Mouse (Mus musculus) midbrain, embryonic 13.5 days (tissue): ENCODE measurements at regions not wholly inside any gene's neighbourhood (a gene's known extent, or its start where the extent isn't known, plus 50 kb on each side); places are given as distances from the start of the nearest gene placed in this dataset.

Source experiments
- ATAC-seq: fragments of 200-750 bp; cut with Nextera tagmentation; 2 replicates; pipeline ENCODE4 v1.8.0; 2017; ENCODE audit warnings: mild to moderate bottlenecking, moderate TSS enrichment, moderate library complexity
- H3K27ac ChIP-seq: fragments of 300-500 bp; sonication (generic); 2 replicates; pipeline ENCODE4 v1.5.1; 2015; ENCODE audit warnings: inconsistent platforms, mild to moderate bottlenecking, moderate library complexity
- H3K27me3 ChIP-seq: fragments of 300-500 bp; sonication (generic); 2 replicates; pipeline ENCODE4 v1.6.1; 2015; ENCODE audit warnings: mild to moderate bottlenecking, inconsistent platforms
- H3K36me3 ChIP-seq: fragments of 300-500 bp; sonication (generic); 2 replicates; pipeline ENCODE4 v1.6.1; 2015; ENCODE audit warnings: mild to moderate bottlenecking, inconsistent platforms
- H3K4me1 ChIP-seq: fragments of 300-500 bp; sonication (generic); replicated peaks from 2 replicates; pipeline ENCODE4 v1.6.1; 2015; ENCODE audit warnings: inconsistent platforms
- H3K4me2 ChIP-seq: fragments of 300-500 bp; sonication (generic); replicated peaks from 2 replicates; pipeline ENCODE4 v1.6.1; 2015; ENCODE audit warnings: moderate library complexity, mild to moderate bottlenecking, inconsistent platforms
- H3K4me3 ChIP-seq: fragments of 300-500 bp; sonication (generic); replicated peaks from 2 replicates; pipeline ENCODE4 v1.5.1; 2015; ENCODE audit warnings: mild to moderate bottlenecking, inconsistent platforms
- H3K9ac ChIP-seq: fragments of 300-500 bp; sonication (generic); replicated peaks from 2 replicates; pipeline ENCODE4 v1.6.1; 2015; ENCODE audit warnings: mild to moderate bottlenecking, inconsistent platforms
- H3K9me3 ChIP-seq: fragments of 300-500 bp; sonication (generic); 2 replicates; pipeline ENCODE4 v1.6.1; 2016; ENCODE audit warnings: mild to moderate bottlenecking, inconsistent platforms
- WGBS: fragments of 180-500 bp; shearing (Covaris S2); methylation state at CpG from one replicate; pipeline ENCODE4 v1.1.7; 2015; 5-methylcytosine and 5-hydroxymethylcytosine counted together

DNA sequence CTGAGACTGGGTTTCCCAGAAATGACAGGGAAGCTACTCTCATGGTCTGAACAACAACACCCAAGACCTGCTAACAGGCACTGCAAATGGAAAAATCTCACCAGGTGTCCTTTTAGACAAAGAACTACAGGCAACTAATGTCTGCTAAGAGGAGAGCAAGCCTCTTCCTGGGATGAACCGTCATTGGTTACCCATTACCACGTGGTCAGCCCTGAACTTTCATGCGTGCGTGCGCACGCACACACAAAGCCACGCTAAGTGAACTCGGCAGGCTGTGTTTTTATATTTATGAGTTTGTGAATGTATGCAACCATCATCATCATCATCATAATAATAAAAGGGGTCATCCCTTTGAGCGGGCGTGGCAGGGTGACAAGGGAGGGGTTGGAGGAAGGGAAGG lies 315.0 kb upstream of the Tbx3 start:
- WGBS = 95% methylated on average over 10 of the region's 10 CpGs
- H3K4me2 ChIP-seq = no peak overlapping the region
- H3K4me3 ChIP-seq = no peak overlapping the region
- H3K36me3 ChIP-seq = no peaks in the 10 kb centered on the region
- ATAC-seq = no peak
- no peaks in the 10 kb centered on the region for H3K27me3 ChIP-seq
- H3K9ac ChIP-seq = no peak overlapping the region
- no peak overlapping the region for H3K27ac ChIP-seq
- no peaks in the 10 kb centered on the region for H3K4me1 ChIP-seq
- H3K9me3 ChIP-seq = no peaks in the 10 kb centered on the region

DNA sequence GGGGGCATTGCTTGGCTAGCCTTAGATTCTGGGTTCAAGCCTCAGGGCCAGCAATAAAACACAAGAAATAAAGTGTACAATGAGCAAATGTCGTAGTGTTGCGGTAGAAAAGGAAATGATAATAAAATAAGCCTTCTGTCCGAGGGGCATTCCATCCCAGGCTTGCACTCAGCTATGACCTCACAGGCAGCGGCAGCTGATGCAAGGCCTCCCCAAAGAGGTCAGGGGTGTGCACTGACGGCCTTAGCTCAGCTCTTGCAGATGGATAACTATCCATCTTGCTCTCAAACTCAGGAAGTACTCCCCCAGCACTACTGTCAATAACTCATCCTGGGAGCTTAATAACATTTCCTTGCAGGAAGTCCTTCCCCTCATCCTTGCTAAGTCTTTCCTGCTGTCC lies 314.4 kb upstream of the Tbx3 start:
- H3K27ac ChIP-seq = no peak overlapping the region
- whole genome bisulfite sequencing = 84% methylated on average over 5 of the region's 5 CpGs
- no peaks in the 10 kb centered on the region for H3K4me1 ChIP-seq
- no peaks in the 10 kb centered on the region for H3K9me3 ChIP-seq
- H3K4me2 ChIP-seq = no peak overlapping the region
- no peak overlapping the region for H3K4me3 ChIP-seq
- H3K36me3 ChIP-seq = no peaks in the 10 kb centered on the region
- H3K27me3 ChIP-seq = no peaks in the 10 kb centered on the region
- H3K9ac ChIP-seq = no peak overlapping the region
- no peak for ATAC-seq

DNA sequence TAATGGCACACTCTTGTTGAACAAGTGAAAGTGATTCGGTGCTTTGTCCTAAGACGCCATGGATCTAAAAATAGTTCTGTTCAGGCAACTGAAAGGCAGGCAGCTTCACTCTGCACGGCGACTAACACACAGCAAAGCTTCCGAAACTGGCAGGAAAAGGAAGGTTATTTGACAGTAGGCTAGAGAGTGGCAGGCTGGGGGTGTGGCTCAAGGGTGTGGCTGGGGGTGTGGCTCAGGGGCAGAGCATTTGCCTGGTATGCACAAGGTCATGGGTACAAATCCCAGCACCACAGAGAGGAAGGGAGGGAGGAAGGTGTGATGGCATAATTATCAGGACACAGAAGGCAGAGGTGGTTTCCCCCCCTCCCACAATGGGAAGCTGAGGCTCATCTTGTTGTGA lies 310.8 kb upstream of the Tbx3 start:
- H3K9me3 ChIP-seq = no peaks in the 10 kb centered on the region
- H3K36me3 ChIP-seq = no peaks in the 10 kb centered on the region
- H3K4me3 ChIP-seq = no peak overlapping the region
- H3K27ac ChIP-seq = no peak overlapping the region
- WGBS = 72% methylated on average over 5 of the region's 5 CpGs
- H3K9ac ChIP-seq = no peak overlapping the region
- no peak overlapping the region for H3K4me2 ChIP-seq
- no peaks in the 10 kb centered on the region for H3K4me1 ChIP-seq
- H3K27me3 ChIP-seq = no peaks in the 10 kb centered on the region; the same call in 1 of the 2 replicates
- no peak for ATAC-seq

DNA sequence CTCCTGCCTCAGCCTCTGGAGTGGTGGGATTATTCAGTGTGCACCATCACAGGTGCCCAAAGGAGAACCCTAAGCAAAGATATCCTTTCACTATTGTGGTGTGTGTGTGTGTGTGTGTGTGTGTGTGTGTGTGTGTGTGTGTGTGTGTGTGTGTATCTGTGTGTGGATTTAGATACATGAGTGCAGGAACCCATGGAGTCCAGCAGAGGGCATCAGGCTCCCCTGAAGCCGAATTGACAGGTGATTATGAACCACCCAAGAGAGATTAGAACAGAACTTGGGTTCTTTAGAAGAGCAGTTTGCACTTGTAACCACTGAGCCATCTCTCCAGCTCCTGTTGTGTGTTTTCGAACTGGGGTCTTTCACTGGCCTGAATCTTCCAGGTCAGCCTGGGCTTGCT lies 310.1 kb upstream of the Tbx3 start:
- Histone ChIP-seq H3K9me3 (no peaks in the 10 kb centered on the region), H3K4me3 (no peak overlapping the region), H3K27me3 (no peaks in the 10 kb centered on the region; the same call in 1 of the 2 replicates), H3K36me3 (no peaks in the 10 kb centered on the region), H3K4me1 (no peaks in the 10 kb centered on the region), H3K27ac (no peak overlapping the region), H3K4me2 (no peak overlapping the region), H3K9ac (no peak overlapping the region)
- ATAC-seq = no peak
- WGBS = 87% methylated on average over 2 of the region's 2 CpGs

DNA sequence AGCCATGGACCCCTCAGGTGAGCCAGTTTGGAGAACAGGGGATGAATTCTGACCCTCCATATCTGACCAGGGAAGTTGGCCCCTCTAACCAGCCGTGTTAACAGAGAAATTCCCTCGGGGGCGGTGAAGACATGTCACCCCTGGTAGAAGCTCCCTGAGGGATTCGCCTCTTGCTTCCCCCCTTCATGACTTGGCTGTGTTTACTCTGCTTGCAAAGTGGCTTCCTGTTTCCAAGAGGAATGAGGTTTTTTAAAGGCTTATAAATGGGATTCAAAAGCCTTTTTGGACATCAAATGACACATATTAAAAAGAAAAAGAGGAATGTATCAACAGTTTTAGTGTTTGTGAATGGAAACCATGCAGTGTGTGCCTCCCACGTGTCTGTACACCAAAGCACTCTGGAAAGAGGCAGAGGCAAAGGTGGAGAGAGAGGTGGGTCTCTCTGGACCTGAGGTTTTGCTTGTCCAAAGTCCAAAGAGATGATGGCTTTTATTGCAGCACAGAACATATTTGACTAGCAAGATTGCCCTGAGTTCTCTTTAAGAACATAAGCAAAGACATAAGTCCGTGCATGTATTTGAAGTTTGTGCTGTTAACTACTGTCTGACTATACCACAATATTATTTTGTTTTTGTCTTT lies 308.9 kb upstream of the Tbx3 start:
- Histone ChIP-seq H3K27me3 (no peaks in the 10 kb centered on the region; the same call in 1 of the 2 replicates), H3K4me1 (no peaks in the 10 kb centered on the region), H3K4me2 (no peak overlapping the region), H3K4me3 (no peak overlapping the region), H3K9me3 (no peaks in the 10 kb centered on the region), H3K9ac (no peak overlapping the region), H3K36me3 (no peaks in the 10 kb centered on the region), H3K27ac (no peak overlapping the region)
- WGBS = 84% methylated on average over 6 of the region's 6 CpGs
- ATAC-seq = no peak

DNA sequence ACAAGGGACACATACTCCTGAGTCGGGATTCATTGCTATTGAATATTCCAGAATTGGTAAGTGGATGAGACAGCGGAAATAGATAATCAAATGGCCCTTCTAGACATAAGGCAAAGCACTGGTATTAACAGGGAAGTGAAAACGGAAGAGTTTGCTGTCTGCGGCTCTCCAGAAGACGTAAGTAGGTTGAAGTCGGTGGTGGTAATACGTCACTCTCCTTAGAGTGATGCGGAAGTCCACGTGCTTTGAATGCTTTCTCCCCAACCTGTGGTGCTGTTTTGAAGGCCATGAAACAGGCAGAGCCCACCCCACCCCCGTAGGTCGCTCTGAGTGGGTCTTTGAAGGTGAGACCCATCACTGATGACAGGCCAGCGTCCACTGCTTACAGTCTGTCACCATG lies 308.0 kb upstream of the Tbx3 start:
- no peaks in the 10 kb centered on the region for H3K9me3 ChIP-seq
- H3K4me1 ChIP-seq = no peaks in the 10 kb centered on the region
- H3K36me3 ChIP-seq = no peaks in the 10 kb centered on the region
- H3K9ac ChIP-seq = no peak overlapping the region
- H3K27ac ChIP-seq = no peak overlapping the region
- H3K27me3 ChIP-seq = no peaks in the 10 kb centered on the region; the same call in 1 of the 2 replicates
- WGBS = 83% methylated on average over 12 of the region's 12 CpGs
- ATAC-seq = no peak
- no peak overlapping the region for H3K4me2 ChIP-seq
- H3K4me3 ChIP-seq = no peak overlapping the region

DNA sequence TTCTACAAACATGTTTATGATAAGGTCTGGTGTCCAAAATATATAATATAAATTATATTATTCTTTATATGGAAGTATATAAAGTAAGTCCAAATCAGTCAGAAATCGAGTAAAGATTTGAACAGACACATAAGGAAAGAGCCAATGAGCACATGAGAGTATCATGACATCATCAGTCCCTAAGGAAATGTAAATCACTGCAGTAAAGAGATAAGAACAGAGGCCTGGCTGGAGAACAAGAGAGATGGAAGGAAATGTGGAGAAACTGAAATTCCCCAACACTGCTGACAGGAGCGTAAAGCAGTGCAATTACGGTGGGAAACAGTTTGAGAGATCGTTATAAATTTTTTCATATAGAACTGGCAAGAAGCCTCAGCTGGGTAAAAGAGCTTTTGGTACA lies 306.2 kb upstream of the Tbx3 start:
- H3K9me3 ChIP-seq = no peaks in the 10 kb centered on the region
- WGBS = 71% methylated on average over 4 of the region's 4 CpGs
- no peak overlapping the region for H3K9ac ChIP-seq
- no peak for ATAC-seq
- H3K27ac ChIP-seq = 0 out of 2 replicates have a peak overlapping the region, but pooled peaks have one; percentile 47
- no peak overlapping the region for H3K4me2 ChIP-seq
- no peak overlapping the region for H3K4me3 ChIP-seq
- peaks cover 12% of the 10 kb centered on the region for H3K27me3 ChIP-seq
- H3K36me3 ChIP-seq = no peaks in the 10 kb centered on the region
- no peaks in the 10 kb centered on the region for H3K4me1 ChIP-seq

DNA sequence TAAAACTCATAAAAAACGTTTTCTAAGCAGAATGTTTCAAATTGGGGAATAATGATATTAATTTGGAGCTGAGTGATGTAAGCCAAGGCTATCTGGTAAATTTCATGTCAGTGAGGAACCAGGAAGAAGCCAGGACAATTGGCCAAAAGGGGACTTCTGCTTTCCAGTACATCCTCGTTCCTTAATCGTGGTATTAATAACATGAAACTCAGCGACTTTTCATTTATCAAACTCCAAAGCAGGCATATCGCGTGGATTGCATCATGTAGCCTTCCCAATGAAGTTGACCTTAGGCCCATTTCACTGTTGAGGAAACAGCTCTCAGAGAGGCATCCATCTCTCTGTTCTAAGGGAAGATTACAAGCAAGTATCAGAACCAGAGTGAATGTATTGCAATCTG lies 305.3 kb upstream of the Tbx3 start:
- H3K4me1 ChIP-seq = no peaks in the 10 kb centered on the region
- H3K27ac ChIP-seq = no peak overlapping the region
- H3K9ac ChIP-seq = no peak overlapping the region
- 86% methylated on average over 6 of the region's 6 CpGs for WGBS
- H3K4me2 ChIP-seq = no peak overlapping the region
- no peaks in the 10 kb centered on the region for H3K9me3 ChIP-seq
- no peak overlapping the region for H3K4me3 ChIP-seq
- H3K27me3 ChIP-seq = peaks cover 20% of the 10 kb centered on the region
- no peaks in the 10 kb centered on the region for H3K36me3 ChIP-seq
- no peak for ATAC-seq

DNA sequence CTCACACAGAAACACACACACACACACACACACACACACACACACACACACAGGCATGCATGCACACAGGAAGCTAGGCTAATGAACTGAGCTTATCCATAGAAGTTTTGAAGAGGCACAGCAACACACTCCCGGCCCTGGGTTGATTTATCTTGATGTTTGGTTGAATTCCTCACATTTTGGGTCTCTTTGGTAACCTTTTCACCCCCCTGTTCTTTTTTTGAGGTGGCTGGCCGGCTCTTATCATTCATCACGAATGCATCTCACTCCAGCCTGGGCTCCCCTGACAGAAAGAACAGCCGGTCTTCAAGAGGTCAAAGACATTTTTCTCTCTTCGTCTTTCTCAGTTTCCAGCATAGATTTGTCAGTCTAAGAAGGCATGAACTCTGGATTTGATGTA lies 304.2 kb upstream of the Tbx3 start:
- peaks cover 30% of the 10 kb centered on the region for H3K27me3 ChIP-seq
- no peak overlapping the region for H3K27ac ChIP-seq
- no peaks in the 10 kb centered on the region for H3K36me3 ChIP-seq
- no peak overlapping the region for H3K4me2 ChIP-seq
- no peak overlapping the region for H3K4me3 ChIP-seq
- peaks cover 9% of the 10 kb centered on the region for H3K4me1 ChIP-seq
- H3K9ac ChIP-seq = no peak overlapping the region
- 59% methylated on average over 5 of the region's 5 CpGs for WGBS
- ATAC-seq = no peak
- no peaks in the 10 kb centered on the region for H3K9me3 ChIP-seq

DNA sequence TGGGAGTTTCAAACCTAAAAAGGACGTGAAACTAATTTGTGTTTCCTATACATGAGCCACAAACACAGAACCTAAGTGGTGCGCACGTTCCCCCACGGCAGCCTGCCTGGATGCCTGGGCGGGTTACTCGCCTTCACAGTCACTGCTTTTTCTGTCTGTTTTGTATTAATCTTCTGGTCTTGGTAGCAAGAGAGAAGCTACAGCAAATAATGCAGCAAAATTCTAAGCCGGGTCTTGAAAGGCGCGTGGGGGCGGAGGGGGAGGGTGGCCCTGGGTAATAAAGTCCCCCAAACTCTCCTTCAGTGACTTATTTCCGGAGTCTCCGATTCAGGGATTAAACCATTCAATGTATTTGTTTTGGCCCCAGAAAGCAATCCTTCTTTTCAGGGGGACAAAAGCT lies 300.0 kb upstream of the Tbx3 start:
- no peak overlapping the region for H3K27ac ChIP-seq
- peaks cover 50% of the 10 kb centered on the region for H3K27me3 ChIP-seq
- H3K4me1 ChIP-seq = peaks cover 9% of the 10 kb centered on the region
- peak overlapping the region; percentile 14; the same call in 1 of the 2 replicates for H3K4me3 ChIP-seq
- H3K36me3 ChIP-seq = no peaks in the 10 kb centered on the region
- 17% methylated on average over 12 of the region's 12 CpGs for WGBS
- H3K9me3 ChIP-seq = no peaks in the 10 kb centered on the region
- H3K4me2 ChIP-seq = peak overlapping the region; percentile 45
- no peak overlapping the region for H3K9ac ChIP-seq
- no peak for ATAC-seq

DNA sequence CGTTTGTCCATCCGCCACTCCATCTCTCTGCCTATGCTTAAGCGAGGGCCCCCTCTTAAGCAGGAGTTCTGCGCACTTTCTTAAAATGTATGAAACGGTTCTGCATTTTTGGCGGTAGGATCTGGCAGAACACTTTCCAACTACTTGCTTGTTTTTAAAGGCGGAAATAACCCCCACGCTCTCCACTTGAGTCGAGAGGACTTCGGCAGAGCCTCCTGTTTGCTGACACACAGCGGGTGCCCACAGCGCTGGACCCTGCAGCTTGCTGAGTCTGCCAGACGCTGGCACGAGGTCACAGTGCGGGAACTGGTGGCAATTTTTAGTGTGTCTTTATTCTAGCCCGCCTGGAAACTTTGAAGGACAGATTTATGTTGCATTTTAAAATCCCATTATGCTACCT lies 299.5 kb upstream of the Tbx3 start:
- peak overlapping the region; percentile 45 for H3K4me2 ChIP-seq
- 17% methylated on average over 16 of the region's 16 CpGs for WGBS
- H3K4me1 ChIP-seq = peaks cover 9% of the 10 kb centered on the region
- ATAC-seq = no peak
- no peaks in the 10 kb centered on the region for H3K36me3 ChIP-seq
- H3K9me3 ChIP-seq = no peaks in the 10 kb centered on the region
- H3K27me3 ChIP-seq = peaks cover 52% of the 10 kb centered on the region
- H3K9ac ChIP-seq = no peak overlapping the region
- peak overlapping the region; percentile 14; the same call in 1 of the 2 replicates for H3K4me3 ChIP-seq
- no peak overlapping the region for H3K27ac ChIP-seq

DNA sequence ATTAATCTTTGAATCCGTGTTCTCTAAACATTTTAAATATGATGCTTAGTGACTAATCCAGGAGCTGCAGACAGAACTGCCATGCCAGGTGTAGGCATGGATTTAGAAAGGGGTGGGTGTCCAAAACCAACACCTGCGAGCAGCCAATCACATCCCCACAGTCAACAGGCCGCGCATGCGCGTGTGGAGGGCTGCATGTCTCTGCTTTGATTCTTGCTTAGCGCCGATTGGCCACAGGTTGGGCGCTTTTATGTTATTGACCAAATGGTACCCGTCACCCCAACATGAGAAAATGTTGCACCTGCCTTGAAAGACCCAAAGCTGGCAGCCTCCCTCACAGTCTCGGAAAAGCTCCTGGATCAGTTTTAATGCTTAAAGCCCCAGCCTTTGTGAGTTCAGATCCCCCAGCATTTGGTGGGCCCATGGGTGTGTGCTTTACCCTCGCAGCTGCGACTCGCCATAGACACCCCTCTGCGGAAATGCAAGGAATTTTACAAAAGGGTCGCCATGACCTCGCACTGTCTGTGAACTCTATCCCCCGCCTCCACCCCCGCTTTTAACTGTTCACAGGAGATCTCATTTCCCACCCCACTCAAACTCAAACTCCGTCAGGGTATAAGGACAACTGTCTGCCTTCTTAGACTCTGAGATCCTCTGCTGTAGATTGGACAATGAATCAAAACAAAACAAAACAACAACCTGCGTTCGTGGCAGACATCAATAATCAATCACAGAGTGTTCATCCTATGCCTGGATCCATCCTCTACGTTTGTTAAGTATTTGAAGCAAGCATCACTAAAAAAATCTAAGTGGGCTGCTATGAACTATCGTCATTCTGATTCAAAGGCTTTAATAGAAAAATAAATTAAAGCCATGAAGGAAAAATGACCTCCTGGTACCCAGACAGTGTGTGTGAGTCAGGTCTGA lies 296.4 kb upstream of the Tbx3 start:
- Histone ChIP-seq H3K4me2 (no peak overlapping the region), H3K36me3 (no peaks in the 10 kb centered on the region), H3K27ac (no peak overlapping the region), H3K9me3 (no peaks in the 10 kb centered on the region), H3K9ac (no peak overlapping the region), H3K27me3 (peaks cover 50% of the 10 kb centered on the region), H3K4me3 (no peak overlapping the region), H3K4me1 (peaks cover 9% of the 10 kb centered on the region)
- 89% methylated on average over 24 of the region's 24 CpGs for WGBS
- ATAC-seq = no peak
